Mouse (Mus musculus) liver, embryonic 18 days (tissue): ENCODE results near the gene Trem3. TPM values are rescaled to one million over a fixed set of nuclear protein-coding genes. Genes with fewer than 3 reads are reported as not detected.

Source experiments
- polyA plus RNA-seq: library from polyadenylated mRNA; depleted of rRNA; stranded (reverse); fragments of >200 nt; gene quantifications from 2 replicates; pipeline ENCODE4 v1.2.3, GENCODE M21; 2012; rRNA removed

The Trem3 gene
- 10.2 and 13.5 TPM in 2 replicates for polyA plus RNA-seq

DNA sequence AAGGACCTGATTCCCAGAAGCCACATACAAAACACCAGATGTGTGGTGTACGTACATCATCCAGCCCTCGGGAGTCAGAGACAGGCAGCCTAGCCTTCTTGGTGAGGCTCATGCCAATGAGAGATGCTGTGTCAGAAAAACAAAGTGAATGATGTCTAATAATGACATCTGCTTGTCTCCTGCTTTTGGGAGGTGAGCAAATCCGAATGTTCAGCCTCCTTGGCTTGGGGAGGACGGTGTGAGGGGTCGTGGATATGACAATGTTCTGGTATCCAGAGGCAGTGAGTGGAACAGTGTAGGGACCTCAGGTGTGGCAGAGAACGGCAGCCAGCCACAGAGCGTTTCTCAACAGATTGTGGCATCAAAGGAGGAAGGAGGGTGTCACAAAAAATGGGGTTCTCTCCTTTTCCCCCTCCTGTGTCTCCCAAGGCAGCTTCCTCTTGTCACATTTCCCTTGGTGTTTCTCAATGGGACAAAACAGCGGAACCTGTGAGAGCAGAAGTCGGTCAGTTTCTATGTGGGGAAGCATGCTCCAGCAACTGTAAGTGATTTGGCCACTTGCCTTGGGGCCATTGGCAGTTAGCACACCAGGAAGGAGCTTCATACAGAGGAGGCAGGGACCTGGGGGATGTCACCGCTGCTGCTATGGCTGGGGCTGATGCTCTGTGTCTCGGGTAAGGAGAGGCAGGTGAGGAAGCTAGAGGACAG is at the start of gene Trem3:
Gene Trem3 (plus strand): TSS at position 557 of the 708 bp plus-strand sequence.

DNA sequence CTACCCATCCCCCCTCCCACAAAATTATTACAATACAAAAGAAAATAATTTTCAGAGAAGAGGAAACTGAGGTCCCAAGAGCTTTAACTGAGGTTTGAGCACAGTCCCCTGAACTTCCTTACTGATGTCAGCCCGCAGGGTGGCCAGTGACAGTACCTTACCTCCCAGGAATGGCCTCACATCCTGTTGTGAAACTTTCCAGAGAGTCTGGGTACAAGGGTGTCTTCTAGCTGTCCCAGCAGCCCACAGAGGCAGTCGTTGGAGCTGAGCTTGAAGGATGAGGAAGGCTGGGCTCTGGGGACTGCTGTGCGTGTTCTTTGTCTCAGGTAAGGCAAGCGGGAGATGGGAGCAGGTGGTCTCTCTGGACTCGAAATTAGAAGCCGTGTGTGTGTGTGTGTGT is 15.1 kb upstream of the Trem3 start, which contains the start of gene Trem1:
Gene Trem1 (plus strand): TSS at position 251 of the 400 bp plus-strand sequence.

DNA sequence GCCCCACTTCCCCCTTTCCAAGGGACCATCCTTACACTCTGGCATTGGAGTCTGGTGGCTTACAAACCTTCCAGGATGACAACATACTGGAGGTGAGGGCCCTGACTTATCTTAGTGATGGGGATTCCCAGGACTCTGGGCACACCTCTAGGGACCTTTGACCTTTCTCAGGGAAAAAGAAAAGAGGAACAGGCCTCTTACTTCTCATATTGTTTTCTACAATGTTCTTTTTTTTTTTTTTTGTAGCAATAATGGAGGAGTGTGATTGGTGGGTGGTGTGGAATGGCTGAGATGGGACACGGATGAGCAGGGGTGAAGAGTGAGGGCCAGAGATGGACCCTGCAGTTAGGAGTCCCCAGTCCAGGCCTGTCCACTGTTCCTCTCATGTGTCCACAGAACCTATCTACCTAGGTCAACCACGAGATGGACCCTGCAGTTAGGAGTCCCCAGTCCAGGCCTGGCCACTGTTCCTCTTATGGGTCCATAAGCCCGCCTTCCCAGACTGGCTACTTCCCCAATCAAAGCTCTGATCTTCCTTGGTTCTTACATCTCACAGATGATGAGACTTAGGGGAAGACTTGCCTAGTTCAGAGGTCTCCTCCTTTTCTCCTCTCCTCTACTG is 16.3 kb downstream of the Trem3 start, which contains the start of gene Treml4:
Gene Treml4 (plus strand): TSS at position 555 of the 622 bp plus-strand sequence.

DNA sequence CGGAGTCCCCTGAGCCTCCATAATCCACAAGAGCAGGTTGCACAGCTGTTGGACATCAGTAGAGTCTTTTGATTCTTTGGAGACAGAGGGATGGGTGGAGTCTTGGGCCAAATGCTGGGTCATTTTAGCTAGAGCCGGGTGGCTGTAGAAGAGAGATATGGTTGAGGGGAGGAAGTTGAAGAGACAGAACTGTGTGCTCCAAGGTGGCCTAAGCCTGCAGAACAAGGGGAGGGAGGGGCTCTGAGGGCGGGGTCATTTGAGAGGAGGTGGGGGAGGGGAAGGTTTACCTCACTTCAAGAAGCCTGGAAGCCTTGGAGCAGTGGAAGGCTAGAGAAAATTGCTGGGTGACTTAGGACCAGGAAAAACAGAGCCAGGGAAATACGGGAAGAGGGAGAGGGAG is 51.6 kb downstream of the Trem3 start, which contains the start of gene Treml2:
Gene Treml2 (plus strand): TSS at position 296 of the 400 bp plus-strand sequence.

Other genes starting within 250 kb of the Trem3 start
- not detected in 2 replicates for gene 1700122O11Rik, start 209.5 kb upstream of the Trem3 start, polyA plus RNA-seq
- not detected in 2 replicates for gene 1700067P10Rik, start 158.5 kb upstream of the Trem3 start, polyA plus RNA-seq
- gene 9830107B12Rik, start 101.5 kb upstream of the Trem3 start, polyA plus RNA-seq = 1.7 and 1.9 TPM in 2 replicates
- gene A530064D06Rik, start 80.5 kb upstream of the Trem3 start, polyA plus RNA-seq = 2.3 and 2.5 TPM in 2 replicates
- gene Trem1, start 15.0 kb upstream of the Trem3 start, polyA plus RNA-seq = 2.1 and 2.2 TPM in 2 replicates
- gene Treml4, start 16.5 kb downstream of the Trem3 start, polyA plus RNA-seq = 5.0 and 5.5 TPM in 2 replicates
- gene Treml2, start 51.7 kb downstream of the Trem3 start, polyA plus RNA-seq = 10.6 and 13.2 TPM in 2 replicates
- 7.3 and 7.8 TPM in 2 replicates for gene B430306N03Rik, start 68.4 kb downstream of the Trem3 start, polyA plus RNA-seq
- gene Trem2, start 98.6 kb downstream of the Trem3 start, polyA plus RNA-seq = 2.4 and 2.8 TPM in 2 replicates
- gene Treml1, start 112.1 kb downstream of the Trem3 start, polyA plus RNA-seq = 14.1 and 15.6 TPM in 2 replicates
- 26.0 and 26.4 TPM in 2 replicates for gene Nfya, start 162.1 kb downstream of the Trem3 start, polyA plus RNA-seq
- gene Oard1, start 162.2 kb downstream of the Trem3 start, polyA plus RNA-seq = 17.1 and 18.3 TPM in 2 replicates
- 0.19 and 0.30 TPM in 2 replicates for gene Apobec2, start 185.2 kb downstream of the Trem3 start, polyA plus RNA-seq
- gene Tspo2, start 203.7 kb downstream of the Trem3 start, polyA plus RNA-seq = 129 and 136 TPM in 2 replicates
- gene Unc5cl, start 207.1 kb downstream of the Trem3 start, polyA plus RNA-seq = 1.5 and 1.9 TPM in 2 replicates